Mouse (Mus musculus): ENCODE measurements at regions not wholly inside any gene's neighbourhood (a gene's known extent, or its start where the extent isn't known, plus 50 kb on each side); places are given as distances from the start of the nearest gene placed in this dataset.
"Not testable (repeated sequence)": the region's sequence is repeated elsewhere in the genome, so short reads cannot be mapped to it uniquely, and the experiment has no call there.

GRCm38 (mm10) chr2:128295726-128296234 is 169.9 kb downstream of the Bcl2l11 start:
- H3K4me2 ChIP-seq (ENCODE audit: low read depth): peak overlapping the region; percentile 31
- H3ac ChIP-seq (ENCODE audit: control insufficient read depth, insufficient read length): no peak overlapping the region
- H3K4me3 ChIP-seq: no peak overlapping the region
- no peaks in the 10 kb centered on the region for H3K27me3 ChIP-seq (ENCODE audit: control insufficient read depth, insufficient read depth, insufficient read length)
- TF ChIP-seq MYOG (IDR thresholded peaks at IDR 0.05; ENCODE audit: control insufficient read depth in 1 of 3, insufficient read depth in 1 of 3, insufficient read length in 2 of 3, low read depth in 2 of 3): no peak
- H3K79me2 ChIP-seq (ENCODE audit: control insufficient read depth, insufficient read depth): no peaks in the 10 kb centered on the region
- H3K36me3 ChIP-seq (ENCODE audit: control insufficient read depth, insufficient read depth): no peaks in the 10 kb centered on the region

DNA sequence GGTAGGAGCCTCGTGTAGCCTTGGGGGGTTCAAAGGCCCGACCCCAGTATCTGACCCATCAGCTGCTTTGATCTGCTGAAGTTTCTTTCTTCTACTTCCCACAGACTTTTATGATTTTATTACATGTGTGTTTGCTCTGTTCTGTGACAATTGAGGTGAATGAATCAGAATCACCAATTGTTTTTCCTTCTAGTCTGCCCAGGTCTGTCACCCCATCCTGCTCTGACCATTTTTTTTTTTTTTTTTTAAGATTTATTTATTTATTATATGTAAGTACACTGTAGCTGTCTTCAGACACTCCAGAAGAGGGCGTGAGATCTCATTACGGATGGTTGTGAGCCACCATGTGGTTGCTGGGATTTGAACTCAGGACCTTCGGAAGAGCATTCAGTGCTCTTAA is 170.6 kb downstream of the Bcl2l11 start:
- not testable (repeated sequence) for H3K36me3 ChIP-seq (ENCODE audit: control insufficient read depth, insufficient read depth); H3K27me3 ChIP-seq (ENCODE audit: control insufficient read depth, insufficient read depth, insufficient read length); H3K79me2 ChIP-seq (ENCODE audit: control insufficient read depth, insufficient read depth); H3ac ChIP-seq (ENCODE audit: control insufficient read depth, insufficient read length); H3K4me3 ChIP-seq; H3K4me2 ChIP-seq (ENCODE audit: low read depth)

- TF ChIP-seq SRF (IDR thresholded peaks at IDR 0.05; ENCODE audit: control insufficient read depth, insufficient read length, low read depth) (no peak), MAX (IDR thresholded peaks at IDR 0.05; ENCODE audit: low read depth) (no peak), CEBPB (IDR thresholded peaks at IDR 0.05; ENCODE audit: insufficient read depth, poor library complexity, severe bottlenecking) (peak; percentile 60; the same call in 1 of the 2 replicates)
- H3K4me3 ChIP-seq: no peak overlapping the region
- H3K79me2 ChIP-seq (ENCODE audit: control insufficient read depth, insufficient read depth): no peaks in the 10 kb centered on the region
- peak overlapping the region; percentile 24 for H3K4me2 ChIP-seq (ENCODE audit: low read depth)
- no peaks in the 10 kb centered on the region for H3K27me3 ChIP-seq (ENCODE audit: control insufficient read depth, insufficient read depth, insufficient read length)
- H3K36me3 ChIP-seq (ENCODE audit: control insufficient read depth, insufficient read depth): no peaks in the 10 kb centered on the region
- no peak overlapping the region for H3ac ChIP-seq (ENCODE audit: control insufficient read depth, insufficient read length)
These were observed 171.1 kb downstream of the Bcl2l11 start for GRCm38 (mm10) chr2:128296897-128297296.

- Histone ChIP-seq H3ac (ENCODE audit: control insufficient read depth, insufficient read length) (no peak overlapping the region), H3K4me2 (ENCODE audit: low read depth) (no peak overlapping the region), H3K79me2 (ENCODE audit: control insufficient read depth, insufficient read depth) (no peaks in the 10 kb centered on the region), H3K4me3 (no peak overlapping the region), H3K36me3 (ENCODE audit: control insufficient read depth, insufficient read depth) (no peaks in the 10 kb centered on the region), H3K27me3 (ENCODE audit: control insufficient read depth, insufficient read depth, insufficient read length) (no peaks in the 10 kb centered on the region)
- TF ChIP-seq USF1 (IDR thresholded peaks at IDR 0.05; ENCODE audit: low read depth): no peak
- TF ChIP-seq TCF3 (IDR thresholded peaks at IDR 0.05; ENCODE audit: insufficient read length, low read depth): no peak
- no peak for TF ChIP-seq REST (IDR thresholded peaks at IDR 0.05; ENCODE audit: insufficient read depth, insufficient read length)
- TF ChIP-seq POLR2A (IDR thresholded peaks at IDR 0.05; ENCODE audit: insufficient read length, low read depth): no peak
These were observed 172.0 kb downstream of the Bcl2l11 start for GRCm38 (mm10) chr2:128297821-128298220.

GRCm38 (mm10) chr2:128298996-128299395 is 173.2 kb downstream of the Bcl2l11 start:
- Histone ChIP-seq H3K27me3 (ENCODE audit: control insufficient read depth, insufficient read depth, insufficient read length) (no peaks in the 10 kb centered on the region), H3K79me2 (ENCODE audit: control insufficient read depth, insufficient read depth) (no peaks in the 10 kb centered on the region), H3K4me2 (ENCODE audit: low read depth) (no peak overlapping the region), H3K36me3 (ENCODE audit: control insufficient read depth, insufficient read depth) (no peaks in the 10 kb centered on the region), H3K4me3 (no peak overlapping the region), H3ac (ENCODE audit: control insufficient read depth, insufficient read length) (no peak overlapping the region)
- TF ChIP-seq POLR2AphosphoS2 (IDR thresholded peaks at IDR 0.05; ENCODE audit: insufficient read length, low read depth) (no peak), MYOG (IDR thresholded peaks at IDR 0.05; ENCODE audit: control insufficient read depth in 1 of 3, insufficient read depth in 1 of 3, insufficient read length in 2 of 3, low read depth in 2 of 3) (no peak), E2F4 (IDR thresholded peaks at IDR 0.05; ENCODE audit: insufficient read depth) (no peak), TCF12 (IDR thresholded peaks at IDR 0.05; ENCODE audit: insufficient read depth, poor library complexity, severe bottlenecking) (no peak)

- no peaks in the 10 kb centered on the region for H3K36me3 ChIP-seq (ENCODE audit: control insufficient read depth, insufficient read depth)
- H3K79me2 ChIP-seq (ENCODE audit: control insufficient read depth, insufficient read depth): no peaks in the 10 kb centered on the region
- H3K4me3 ChIP-seq: no peak overlapping the region
- no peak for TF ChIP-seq TCF3 (IDR thresholded peaks at IDR 0.05; ENCODE audit: insufficient read length, low read depth)
- no peak for TF ChIP-seq TCF12 (IDR thresholded peaks at IDR 0.05; ENCODE audit: insufficient read depth, poor library complexity, severe bottlenecking)
- no peak for TF ChIP-seq USF1 (IDR thresholded peaks at IDR 0.05; ENCODE audit: low read depth)
- no peak for TF ChIP-seq REST (IDR thresholded peaks at IDR 0.05; ENCODE audit: insufficient read depth, insufficient read length)
- TF ChIP-seq SRF (IDR thresholded peaks at IDR 0.05; ENCODE audit: control insufficient read depth, insufficient read length, low read depth): no peak
- no peak for TF ChIP-seq MYOD1 (IDR thresholded peaks at IDR 0.05; ENCODE audit: control insufficient read depth in 1 of 3, insufficient read length in 2 of 3, low read depth in 2 of 3)
- no peak for TF ChIP-seq CEBPB (IDR thresholded peaks at IDR 0.05; ENCODE audit: insufficient read depth, poor library complexity, severe bottlenecking)
- no peak for TF ChIP-seq E2F4 (IDR thresholded peaks at IDR 0.05; ENCODE audit: insufficient read depth)
- TF ChIP-seq POLR2AphosphoS2 (IDR thresholded peaks at IDR 0.05; ENCODE audit: insufficient read length, low read depth): no peak
- no peak for TF ChIP-seq POLR2A (IDR thresholded peaks at IDR 0.05; ENCODE audit: insufficient read length, low read depth)
- TF ChIP-seq MAX (IDR thresholded peaks at IDR 0.05; ENCODE audit: low read depth): no peak
- no peak overlapping the region for H3K4me2 ChIP-seq (ENCODE audit: low read depth)
- H3K27me3 ChIP-seq (ENCODE audit: control insufficient read depth, insufficient read depth, insufficient read length): no peaks in the 10 kb centered on the region
- H3ac ChIP-seq (ENCODE audit: control insufficient read depth, insufficient read length): no peak overlapping the region
These were observed 175.9 kb downstream of the Bcl2l11 start for GRCm38 (mm10) chr2:128301709-128302108.
